Mouse (Mus musculus): Measurements from ENCODE around the gene Fsd2.

- TF ChIP-seq REST (IDR thresholded peaks at IDR 0.05; ENCODE audit: insufficient read depth, insufficient read length) (no peak), POLR2A (IDR thresholded peaks at IDR 0.05; ENCODE audit: insufficient read length, low read depth) (no peak), E2F4 (IDR thresholded peaks at IDR 0.05; ENCODE audit: insufficient read depth) (no peak), USF1 (IDR thresholded peaks at IDR 0.05; ENCODE audit: low read depth) (no peak)
Observed at GRCm38 (mm10) chr7:81569851-81570250, 3.1 kb upstream of the Fsd2 start.
